Mouse (Mus musculus): ENCODE measurements at regions not wholly inside any gene's neighbourhood (a gene's known extent, or its start where the extent isn't known, plus 50 kb on each side); places are given as distances from the start of the nearest gene placed in this dataset.

DNA sequence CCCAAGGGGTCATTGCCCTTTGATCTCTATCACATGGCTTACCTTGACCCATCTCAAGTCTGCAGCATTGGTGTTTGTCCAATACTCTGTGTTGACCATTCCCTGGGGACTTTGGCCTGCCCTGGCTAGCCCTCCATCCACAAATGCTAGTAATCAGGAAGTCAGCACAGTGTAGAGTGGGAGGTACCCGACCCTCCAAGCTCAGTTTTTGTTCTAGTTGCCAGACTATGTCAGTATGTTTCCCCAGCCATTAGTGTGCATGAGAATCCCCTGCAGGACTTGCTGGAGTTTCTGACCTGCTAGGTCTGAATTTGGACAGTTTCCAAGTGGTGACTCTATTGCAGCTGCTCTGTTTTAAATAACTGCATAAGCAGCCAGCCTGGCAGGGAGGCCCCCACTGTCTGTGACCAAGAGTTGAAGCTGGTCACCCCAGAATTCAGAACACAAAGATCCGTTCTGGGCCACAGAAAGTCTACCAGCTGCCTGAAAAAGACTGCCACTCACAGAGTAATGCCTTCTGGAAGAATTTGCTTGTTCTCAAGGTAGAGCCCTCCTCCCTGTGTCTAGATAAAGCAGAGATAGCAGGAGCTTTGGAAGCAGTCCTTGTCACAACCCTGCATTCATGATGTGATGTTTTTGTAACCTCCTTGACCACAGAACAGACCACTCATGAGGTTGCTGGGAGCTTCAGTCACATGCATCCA is 118.0 kb upstream of the Slc22a23 start:
- DNase-seq (ENCODE audit: low spot score in 2 of 2), result no peak

DNA sequence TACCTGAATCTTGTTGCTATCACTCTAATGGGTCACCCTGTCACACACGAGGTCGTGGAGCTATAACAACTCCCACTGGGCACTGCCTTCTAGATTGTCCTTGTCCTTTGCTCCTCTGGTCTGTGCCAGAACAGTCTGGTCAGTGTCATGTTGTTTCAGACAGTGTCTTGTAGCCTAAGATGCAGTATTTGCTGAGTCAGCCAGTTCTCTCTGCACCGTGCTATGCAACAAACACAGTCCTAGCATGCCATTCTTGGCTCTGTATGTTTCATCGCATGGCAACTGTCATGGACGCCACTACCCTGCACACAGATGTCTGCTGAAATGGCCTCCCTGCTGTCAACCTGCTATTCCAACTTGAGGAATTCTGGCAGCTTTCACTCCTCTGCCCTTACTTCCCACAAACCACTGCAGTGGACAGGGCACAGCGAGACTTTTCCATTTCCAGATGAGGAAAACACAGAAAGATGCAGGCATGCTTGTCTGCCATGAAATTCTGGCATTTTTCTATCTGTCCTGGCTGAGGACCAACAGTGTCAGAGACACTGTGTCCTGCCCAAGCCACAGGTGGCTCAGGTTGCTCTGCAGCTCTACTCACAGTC is 117.3 kb upstream of the Slc22a23 start:
- DNase-seq (ENCODE audit: low spot score in 2 of 2), result no peak

DNA sequence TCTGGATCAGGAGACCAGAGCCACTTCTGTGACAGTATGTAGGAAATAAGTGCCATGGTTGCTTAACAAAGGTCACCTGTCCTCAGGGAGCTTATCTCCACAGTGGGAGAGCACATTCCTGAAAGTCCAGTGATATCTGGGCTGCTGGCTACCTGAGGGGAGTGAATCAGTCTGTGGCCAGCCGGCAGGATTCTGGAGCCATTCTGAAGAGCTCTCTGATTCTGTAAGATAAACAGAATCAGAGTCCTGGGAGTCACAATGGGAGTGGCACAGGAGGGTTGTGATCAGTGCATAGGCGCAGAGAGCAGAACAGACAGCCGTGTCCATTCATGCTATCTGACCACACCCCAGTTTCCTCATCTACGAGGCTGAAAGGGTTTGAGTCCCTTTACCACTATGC is 116.0 kb upstream of the Slc22a23 start:
- DNase-seq (ENCODE audit: low spot score in 2 of 2), result no peak

DNA sequence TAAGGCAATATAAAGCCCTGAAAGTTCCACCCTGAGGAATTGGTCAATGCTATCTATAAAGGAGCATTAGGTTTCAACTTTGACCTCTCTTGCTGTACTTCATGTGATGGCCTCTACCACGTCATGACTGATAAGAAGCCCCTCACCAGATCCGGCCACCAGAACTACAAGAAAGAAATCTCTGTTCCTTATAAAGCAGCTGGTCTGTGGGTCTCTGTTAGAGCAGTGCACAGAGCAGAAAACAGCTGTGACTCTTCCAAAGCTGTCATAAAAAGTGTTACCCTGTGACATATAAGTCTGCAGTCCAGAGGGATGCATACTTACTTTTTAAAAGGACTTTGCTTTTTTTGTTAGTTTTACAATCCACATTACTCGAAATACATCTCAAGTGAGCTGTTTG is 111.1 kb upstream of the Slc22a23 start:
- DNase-seq (ENCODE audit: low spot score in 2 of 2), result no peak

DNA sequence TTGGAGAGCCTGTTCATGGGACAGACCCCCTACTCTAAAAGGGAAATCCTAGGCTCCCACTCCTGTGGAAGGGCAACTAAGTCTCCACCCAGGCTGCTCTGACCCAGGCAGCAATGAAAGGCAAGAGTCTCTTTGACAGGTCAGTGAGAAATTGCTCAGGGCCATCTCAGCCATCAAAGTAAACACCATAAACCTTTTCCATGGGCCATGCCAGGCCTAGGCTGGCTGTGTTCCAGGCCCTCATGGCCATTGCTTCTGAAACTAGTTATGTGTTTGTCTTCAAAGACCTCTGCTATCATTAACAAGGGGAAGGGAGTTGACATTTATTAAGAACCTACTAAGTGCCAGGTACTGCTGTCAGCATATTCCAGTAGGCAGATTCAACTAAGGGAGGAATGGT is 101.8 kb upstream of the Slc22a23 start:
- DNase-seq (ENCODE audit: low spot score in 2 of 2), result no peak

DNA sequence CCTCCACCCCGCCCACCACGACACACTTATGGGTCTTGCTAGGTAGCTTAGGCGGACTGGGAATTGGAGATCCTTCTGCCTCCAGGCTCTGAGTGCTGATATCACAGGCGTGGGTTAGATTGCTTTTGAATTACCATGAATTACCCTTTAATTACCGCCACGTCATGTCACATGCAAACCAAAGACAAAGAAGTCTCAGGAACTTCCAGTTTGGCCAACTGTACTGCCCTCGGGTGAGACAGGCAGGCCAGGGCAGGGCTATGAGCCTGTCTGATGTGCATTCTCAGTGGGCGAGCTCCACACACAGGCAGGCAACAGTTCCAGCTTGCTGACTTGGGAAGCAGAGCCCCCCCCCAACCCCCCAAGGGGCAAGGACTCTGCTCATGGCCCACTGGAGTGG is 101.3 kb upstream of the Slc22a23 start:
- DNase-seq (ENCODE audit: low spot score in 2 of 2), result no peak

DNA sequence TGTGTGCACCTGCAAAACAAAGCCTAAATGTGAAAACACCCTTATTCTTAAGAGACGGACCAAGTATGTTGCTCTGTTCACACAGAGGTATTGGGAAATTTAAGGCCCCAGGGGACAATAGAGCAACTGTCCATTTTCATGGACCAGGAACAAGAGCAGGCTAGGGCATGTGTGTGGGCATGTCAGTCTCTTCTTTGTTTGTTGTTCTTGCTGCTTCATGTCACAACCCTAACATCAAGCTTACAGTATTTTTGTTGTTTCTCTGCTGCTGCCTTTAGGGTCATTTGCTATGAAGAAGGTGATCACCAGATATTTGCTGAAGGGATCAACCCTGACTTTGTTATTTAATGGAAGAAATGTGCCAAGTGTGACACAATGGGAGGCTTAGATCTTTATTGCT is 96.4 kb upstream of the Slc22a23 start:
- DNase-seq (ENCODE audit: low spot score in 2 of 2), result no peak

DNA sequence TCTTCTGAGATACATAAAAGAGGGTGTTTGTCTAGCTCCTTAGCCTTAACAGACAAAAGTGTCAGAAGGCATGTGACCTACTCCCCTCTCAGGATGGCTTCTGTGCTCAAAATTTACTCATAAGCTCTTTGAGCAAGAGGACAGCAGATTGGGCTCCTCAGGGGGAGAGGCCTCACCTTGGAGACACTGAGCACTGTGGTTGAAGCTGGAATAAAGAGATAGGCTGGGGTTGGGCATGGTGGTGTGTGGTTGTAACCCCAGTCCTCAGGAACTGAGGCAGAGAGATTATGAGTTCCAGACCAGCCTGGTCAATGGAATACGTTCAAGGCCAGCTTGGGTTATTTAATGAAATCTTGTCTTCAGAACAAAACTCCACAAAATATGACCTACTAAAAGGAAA is 82.5 kb upstream of the Slc22a23 start:
- DNase-seq (ENCODE audit: low spot score in 2 of 2), result no peak

DNA sequence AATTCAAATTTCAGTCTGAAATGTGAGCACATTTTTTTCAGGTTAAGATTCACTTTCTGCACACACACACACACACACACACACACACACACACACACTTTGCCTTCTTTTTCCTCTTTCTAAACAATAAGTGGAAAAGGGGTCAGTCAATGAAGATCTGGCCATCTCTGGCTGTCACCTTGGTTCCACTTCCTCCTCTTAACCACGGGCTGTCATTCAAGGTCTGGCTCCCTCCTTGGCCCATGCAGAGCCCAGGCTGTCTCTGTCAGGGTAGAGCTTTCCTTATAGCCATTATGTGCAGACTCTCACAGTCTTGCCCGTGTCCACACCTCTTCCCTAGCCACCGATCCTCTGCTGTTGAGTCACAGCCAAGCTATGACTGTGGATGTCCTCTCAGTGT is 79.9 kb upstream of the Slc22a23 start:
- DNase-seq (ENCODE audit: low spot score in 2 of 2), result no peak

DNA sequence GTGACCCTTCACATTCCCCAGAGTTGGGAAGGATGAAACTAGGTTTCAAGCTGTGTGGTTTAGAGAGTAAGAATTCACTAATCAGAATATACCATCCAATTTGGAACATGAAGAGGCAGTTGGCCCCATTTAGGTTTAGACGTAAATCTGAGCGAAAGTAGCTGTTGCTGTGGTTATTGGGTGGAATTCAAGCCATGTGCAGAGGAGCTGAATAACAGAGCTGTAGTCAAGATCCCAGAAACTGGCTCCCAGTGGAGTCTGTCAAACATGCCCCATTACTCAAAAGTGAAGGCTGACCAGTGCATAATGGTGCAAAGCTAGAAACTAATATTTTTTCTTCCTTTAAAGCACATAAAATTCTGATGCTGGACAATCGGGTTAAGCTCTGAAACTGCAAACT is 76.7 kb upstream of the Slc22a23 start:
- DNase-seq (ENCODE audit: low spot score in 2 of 2), result no peak

DNA sequence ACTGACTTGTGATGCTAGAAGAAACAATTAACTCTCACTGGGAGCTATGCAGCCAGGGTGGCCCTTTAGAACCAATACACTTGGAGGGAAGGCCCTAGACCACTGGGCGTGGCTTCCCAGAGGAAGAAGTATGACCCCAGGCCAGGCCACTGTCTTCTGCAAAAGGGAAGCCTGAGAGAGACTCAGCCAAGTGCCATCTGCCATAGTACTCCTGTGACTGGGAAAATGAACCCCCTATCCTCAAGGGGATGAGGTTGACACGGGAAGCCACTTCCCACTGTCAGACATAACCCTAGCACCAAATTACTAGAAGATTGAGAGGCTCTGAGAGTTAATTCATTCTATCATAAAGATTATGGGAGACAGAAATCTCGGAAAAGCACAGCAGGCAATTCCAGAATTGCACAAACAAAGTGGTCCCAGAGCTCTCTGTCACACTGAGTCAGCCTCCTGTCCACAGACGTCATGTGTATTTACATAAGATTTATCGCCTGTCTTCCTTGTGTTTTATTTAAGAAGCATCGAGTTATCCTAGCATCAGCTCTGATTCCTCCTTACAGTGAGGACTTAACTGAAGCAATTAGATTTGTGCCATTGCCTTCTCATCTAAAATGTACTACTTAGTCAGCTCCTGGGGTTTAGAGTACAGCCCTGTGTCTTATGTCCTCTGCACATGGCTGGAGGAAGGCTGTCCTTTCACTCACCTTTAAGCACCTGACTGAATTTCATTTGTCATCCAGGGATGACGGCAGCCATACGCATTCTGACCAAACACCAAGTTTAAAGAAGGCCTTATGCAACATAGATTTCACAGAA is 75.6 kb upstream of the Slc22a23 start:
- no peak for DNase-seq (ENCODE audit: low spot score in 2 of 2)

DNA sequence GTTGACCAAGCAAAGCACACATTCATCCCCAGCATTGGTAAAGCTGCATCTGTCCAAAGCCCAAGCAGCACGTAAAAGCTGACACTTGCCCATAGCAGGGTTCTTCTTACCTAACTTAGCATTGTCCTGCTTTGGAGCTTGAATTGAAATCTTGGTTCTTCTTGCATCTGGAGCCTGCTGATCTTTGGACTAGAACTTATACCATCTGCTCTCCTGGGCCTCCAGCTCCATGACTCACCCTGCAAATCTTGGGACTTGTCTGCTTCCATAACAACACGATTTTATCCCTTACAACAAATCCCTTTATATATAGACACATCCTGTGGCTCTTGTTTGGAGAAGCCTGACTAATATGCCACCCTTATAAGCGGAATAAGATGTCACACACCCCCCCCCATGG is 74.1 kb upstream of the Slc22a23 start:
- DNase-seq (ENCODE audit: low spot score in 2 of 2), result no peak

DNA sequence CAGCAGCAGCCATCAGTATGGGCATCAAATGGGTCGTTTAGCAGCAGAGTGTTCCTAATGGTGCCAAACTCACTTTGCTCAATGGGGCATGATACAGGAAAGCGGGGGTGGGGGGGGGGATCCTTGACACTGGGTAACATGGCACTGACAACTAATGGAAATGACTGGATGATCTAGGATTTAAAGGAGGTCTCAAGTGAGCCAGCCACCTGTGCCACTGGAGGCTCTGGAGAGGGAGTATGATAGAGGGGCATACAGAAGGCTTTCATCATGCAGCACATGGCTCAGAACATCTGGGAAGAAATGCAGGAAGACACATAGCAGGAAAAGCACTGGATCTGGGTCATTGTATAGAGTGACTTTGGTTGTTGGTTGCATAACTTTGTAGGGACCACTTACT is 71.6 kb upstream of the Slc22a23 start:
- no peak for DNase-seq (ENCODE audit: low spot score in 2 of 2)

DNA sequence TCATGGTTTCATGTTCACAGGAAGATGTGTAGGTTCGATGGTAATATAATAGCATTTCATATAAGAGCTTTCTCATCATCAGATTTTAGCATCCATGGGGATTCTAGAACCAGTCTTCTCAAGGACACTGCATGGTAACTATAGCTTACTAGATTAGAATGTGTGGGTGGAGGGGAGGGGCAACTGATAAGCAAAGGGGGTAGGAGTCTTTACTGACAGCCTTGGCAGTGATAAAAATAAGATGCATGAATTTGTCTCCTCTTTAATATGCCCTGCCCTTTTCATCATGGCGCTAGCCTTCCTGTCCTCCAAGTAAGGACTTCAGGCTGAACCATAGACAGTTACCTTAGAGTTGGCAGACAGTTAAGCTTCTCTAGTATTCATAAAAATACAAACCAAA is 69.6 kb upstream of the Slc22a23 start:
- no peak for DNase-seq (ENCODE audit: low spot score in 2 of 2)

DNA sequence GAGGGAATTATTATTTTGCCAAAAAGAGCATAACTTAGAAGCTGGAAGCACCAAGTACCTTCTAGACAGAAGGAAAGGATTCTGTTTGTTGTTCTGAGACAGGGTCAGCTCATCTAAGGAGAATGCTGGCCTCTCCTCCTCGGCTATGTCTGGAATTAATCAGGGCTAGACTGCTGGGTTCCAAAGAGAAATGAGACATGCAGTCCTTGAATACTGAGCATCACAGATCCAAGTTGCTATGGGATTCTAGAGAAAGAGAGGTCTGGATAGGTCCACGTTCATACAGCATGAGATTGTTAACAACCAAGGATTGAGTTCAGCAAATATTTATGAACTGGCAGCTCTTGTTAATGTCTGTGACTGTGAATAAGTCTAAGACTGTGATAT is 63.7 kb upstream of the Slc22a23 start:
- no peak for DNase-seq (ENCODE audit: low spot score in 2 of 2)

DNA sequence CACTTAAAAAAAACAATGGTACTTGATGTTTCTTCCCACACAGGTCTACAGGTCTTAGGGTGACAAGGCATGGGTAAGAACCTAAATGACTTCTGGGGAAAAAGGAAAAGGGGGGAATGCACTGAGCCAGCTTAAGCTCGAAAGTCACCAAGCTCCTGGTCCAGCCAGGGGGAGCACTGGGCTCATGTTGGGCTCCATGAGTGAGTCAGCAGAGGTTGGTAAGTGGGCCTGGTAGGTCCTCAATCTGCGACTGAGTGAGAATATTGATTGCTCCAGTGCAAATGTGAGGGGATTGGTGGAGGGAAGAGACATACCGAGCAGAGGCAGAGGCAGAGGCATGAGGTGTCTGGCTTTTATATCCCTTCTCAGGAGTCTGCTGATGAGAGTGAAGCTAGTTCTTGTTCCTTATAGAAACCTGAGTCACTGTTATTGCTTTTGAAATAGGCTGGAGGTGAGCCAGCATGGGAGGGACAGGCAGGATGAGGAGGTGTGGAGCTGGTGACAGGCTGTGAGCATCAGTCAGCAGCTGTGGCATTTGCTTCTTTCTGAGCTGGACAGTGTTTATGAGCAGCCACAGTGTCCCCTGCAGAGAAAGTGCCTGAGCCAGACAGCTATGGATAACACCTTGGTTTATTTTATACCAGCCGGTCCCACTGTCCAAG is 63.2 kb upstream of the Slc22a23 start:
- no peak for DNase-seq (ENCODE audit: low spot score in 2 of 2)

DNA sequence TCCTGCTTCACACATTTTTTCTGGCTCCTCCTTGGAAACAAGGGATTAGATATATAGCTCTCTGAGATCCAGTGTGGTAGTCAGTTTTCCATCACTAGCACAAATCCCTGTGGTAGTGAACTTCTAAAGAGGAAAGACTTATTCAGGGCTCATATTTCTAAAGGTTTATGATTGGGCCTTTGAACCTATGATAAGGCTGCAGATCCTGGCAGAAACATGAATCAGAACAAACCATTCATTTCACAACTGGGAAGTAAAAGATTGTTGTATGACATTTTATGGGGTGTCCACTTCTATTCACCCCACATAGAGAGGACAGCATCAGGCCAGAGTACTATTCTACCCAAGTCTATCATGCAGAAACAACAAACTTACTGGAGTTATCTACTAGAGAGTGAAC is 61.3 kb upstream of the Slc22a23 start:
- DNase-seq (ENCODE audit: low spot score in 2 of 2), result no peak

DNA sequence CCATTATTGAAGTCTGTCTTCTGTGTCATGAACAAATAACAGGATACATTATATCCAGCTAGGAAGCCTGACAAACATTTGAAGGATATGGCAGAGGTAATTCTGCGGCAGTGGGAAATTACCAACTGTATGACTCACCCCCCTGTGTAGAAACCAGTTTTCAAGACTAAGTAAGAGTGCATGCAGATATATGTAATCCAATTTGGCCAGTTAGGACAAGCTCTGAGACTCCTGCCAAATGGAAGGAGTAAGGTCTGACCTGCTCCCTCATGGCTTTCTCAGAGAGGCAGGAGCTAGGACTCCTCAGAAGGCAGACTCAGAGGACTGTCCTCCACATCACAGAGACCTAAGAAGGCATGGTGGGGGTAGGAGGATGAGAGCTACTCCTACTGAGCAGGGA is 57.6 kb upstream of the Slc22a23 start:
- no peak for DNase-seq (ENCODE audit: low spot score in 2 of 2)

DNA sequence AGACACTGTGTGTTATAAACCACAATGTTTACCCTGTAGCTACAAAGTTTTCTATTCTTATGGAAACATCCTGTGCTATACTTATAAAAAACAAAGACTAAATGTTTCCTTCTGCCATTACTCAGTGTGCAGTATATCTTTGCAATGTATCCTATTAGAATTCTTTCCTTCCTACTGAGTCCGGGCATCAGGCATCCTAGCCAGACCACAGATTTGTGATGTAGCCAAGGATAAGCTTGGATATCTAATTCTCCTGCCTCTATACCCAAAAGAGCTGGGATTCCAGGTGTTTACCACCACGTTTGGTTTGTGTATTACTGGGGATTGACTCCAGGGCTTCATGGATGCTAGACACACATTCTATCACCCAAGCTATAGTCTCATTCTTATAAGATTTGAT is 56.0 kb upstream of the Slc22a23 start:
- no peak for DNase-seq (ENCODE audit: low spot score in 2 of 2)

DNA sequence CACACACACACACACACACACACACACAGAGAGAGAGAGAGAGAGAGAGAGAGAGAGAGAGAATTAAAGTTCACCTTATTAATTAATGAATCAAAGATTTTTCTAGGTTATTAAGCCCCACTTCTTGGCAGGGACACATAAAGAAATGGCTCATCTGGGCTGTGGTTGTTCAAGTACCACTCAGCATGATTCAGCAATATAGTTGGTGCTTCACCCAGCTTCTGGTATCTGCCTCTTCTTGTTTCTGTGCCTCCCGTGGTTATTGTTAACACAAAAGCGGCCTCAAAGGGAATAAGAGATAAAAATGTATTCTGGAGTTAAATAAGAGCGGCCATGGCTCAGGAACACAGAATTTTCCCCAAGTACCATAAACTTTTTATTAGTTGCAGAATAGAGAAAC is 53.9 kb upstream of the Slc22a23 start:
- no peak for DNase-seq (ENCODE audit: low spot score in 2 of 2)

DNA sequence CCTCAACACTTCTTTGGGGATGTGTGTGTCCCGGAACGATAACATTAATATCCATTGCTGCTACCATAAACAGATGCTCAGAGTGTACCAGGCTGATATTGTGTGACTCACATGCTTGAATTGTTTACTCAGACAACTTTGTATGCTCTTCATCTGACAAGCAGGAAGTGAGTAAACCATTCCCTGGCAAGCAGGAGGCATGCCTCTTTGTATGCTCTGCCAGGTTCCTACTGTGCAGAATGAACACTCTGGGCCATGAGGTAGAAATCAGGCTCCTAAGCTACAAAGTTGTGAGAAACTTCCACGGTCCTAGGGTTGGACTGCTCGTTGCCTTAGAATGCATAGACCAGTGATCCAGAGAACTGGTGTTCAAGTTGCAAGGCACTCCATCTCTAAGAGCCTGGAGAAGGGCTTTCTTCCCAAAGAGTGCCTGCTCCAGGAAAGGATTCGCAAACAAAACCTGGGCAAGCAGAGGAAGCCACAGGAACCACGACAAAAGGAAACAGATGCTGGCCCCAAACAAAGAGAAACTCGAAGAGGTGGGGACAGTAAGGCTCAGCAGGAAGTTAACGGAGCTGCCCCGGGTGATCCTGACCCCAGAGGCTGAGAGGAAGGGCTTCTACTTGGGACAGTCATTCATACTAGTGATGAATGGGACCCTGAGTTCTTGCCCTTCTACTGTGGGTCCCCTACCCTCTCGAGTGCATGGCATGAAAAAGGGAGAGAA is 53.2 kb upstream of the Slc22a23 start:
- no peak for DNase-seq (ENCODE audit: low spot score in 2 of 2)

DNA sequence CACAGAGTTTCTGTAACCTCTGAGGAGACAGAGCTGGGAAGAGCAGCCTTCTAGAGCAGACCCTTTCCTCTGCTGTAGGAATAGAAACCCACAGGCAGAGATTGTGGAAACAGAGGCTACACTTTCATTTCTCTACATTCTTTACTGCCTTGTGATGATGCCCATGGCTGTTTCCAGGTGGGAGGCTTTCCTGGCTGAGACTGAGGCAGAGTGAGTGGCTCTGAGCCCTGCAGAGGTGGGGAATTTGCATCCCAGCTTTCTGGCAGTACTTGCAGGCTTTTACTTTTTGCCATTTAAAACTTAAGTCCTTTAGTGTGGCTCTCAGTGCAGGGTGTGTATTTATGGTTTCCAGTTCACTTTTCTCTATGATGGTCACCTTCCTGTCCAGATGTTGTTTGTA is 50.5 kb upstream of the Slc22a23 start:
- no peak for DNase-seq (ENCODE audit: low spot score in 2 of 2)
